In genomic region chr2:35626181-35626727, GRCm38 (mm10) we compare ENCODE assay signal across 14 mouse cellular contexts.
DNase-seq lines count a peak whose midpoint lies in the region; ATAC-seq and TF ChIP-seq lines count a peak whose summit lies in the region.
"Had no signal": no experiment of that assay in that cellular context is flagged by ENCODE, and none has a peak within 500 bp of the region (broad histone marks: within the 10 kb centered on the region; RNA-seq: fewer than 3 reads in every experiment).

No protein-coding gene starts in this region.

- H3K9me3 ChIP-seq in embryonic facial prominence, embryonic 11.5 days (replicated peaks; ENCODE audit: control insufficient read depth, low read length), result no peaks in the 10 kb centered on the region
- H3K9me3 ChIP-seq in embryonic facial prominence, embryonic 10.5 days, result no peaks in the 10 kb centered on the region
- H3K9me3 ChIP-seq in heart, embryonic 15.5 days (replicated peaks), result no peaks in the 10 kb centered on the region
- H3K9me3 ChIP-seq in neural tube, embryonic 12.5 days, result no peaks in the 10 kb centered on the region
- no peaks in the 10 kb centered on the region for H3K9me3 ChIP-seq in neural tube, embryonic 15.5 days (replicated peaks)
- no peaks in the 10 kb centered on the region for H3K9me3 ChIP-seq in limb, embryonic 14.5 days (ENCODE audit: control insufficient read depth, low read length)
- H3K9me3 ChIP-seq: lung, embryonic 15.5 days had no signal

- no peaks in the 10 kb centered on the region for H3K27me3 ChIP-seq in embryonic facial prominence, embryonic 11.5 days (ENCODE audit: control insufficient read depth, insufficient read depth, low read length)
- no peaks in the 10 kb centered on the region; the same call in 1 of the 2 replicates for H3K27me3 ChIP-seq in embryonic facial prominence, embryonic 10.5 days (replicated peaks; ENCODE audit: low read depth, poor library complexity, severe bottlenecking)
- H3K27me3 ChIP-seq in heart, embryonic 15.5 days, result no peaks in the 10 kb centered on the region
- no peaks in the 10 kb centered on the region for H3K27me3 ChIP-seq in neural tube, embryonic 12.5 days (replicated peaks)
- H3K27me3 ChIP-seq in neural tube, embryonic 15.5 days (replicated peaks), result no peaks in the 10 kb centered on the region
- no peaks in the 10 kb centered on the region for H3K27me3 ChIP-seq in limb, embryonic 14.5 days (ENCODE audit: control insufficient read depth, insufficient read depth, low read length)
- H3K27me3 ChIP-seq: lung, embryonic 15.5 days had no signal

- no peak overlapping the region for H3K4me2 ChIP-seq in embryonic facial prominence, embryonic 11.5 days (ENCODE audit: low read depth, low read length)
- 0 out of 2 replicates have a peak overlapping the region, but pooled peaks have one; percentile 50 for H3K4me2 ChIP-seq in heart, embryonic 15.5 days
- no peak overlapping the region for H3K4me2 ChIP-seq in neural tube, embryonic 12.5 days (replicated peaks)
- H3K4me2 ChIP-seq in neural tube, embryonic 15.5 days, result no peak overlapping the region
- no peak overlapping the region for H3K4me2 ChIP-seq in limb, embryonic 14.5 days (replicated peaks; ENCODE audit: low read depth, low read length, severe bottlenecking)
- H3K4me2 ChIP-seq: hindbrain, embryonic 14.5 days; lung, embryonic 15.5 days had no signal

- intact Hi-C loops in left cerebral cortex, adult 2 months (cut with DNase I), result no loop called here

- no peak for ATAC-seq in embryonic facial prominence, embryonic 11.5 days (replicated peaks; ENCODE audit: insufficient number of reproducible peaks, low FRiP score, low TSS enrichment, low read depth)
- no peak for ATAC-seq in heart, embryonic 15.5 days (replicated peaks; ENCODE audit: insufficient number of reproducible peaks, insufficient read depth, low FRiP score, low read depth)
- no peak for ATAC-seq in neural tube, embryonic 12.5 days (ENCODE audit: low FRiP score, low read depth)
- ATAC-seq in neural tube, embryonic 15.5 days (ENCODE audit: low FRiP score), result no peak
- no peak for ATAC-seq in limb, embryonic 14.5 days (ENCODE audit: low FRiP score, low read depth)

- H3K9ac ChIP-seq in embryonic facial prominence, embryonic 11.5 days (replicated peaks; ENCODE audit: low read length), result no peak overlapping the region
- no peak overlapping the region for H3K9ac ChIP-seq in heart, embryonic 15.5 days
- no peak overlapping the region for H3K9ac ChIP-seq in neural tube, embryonic 12.5 days
- H3K9ac ChIP-seq in neural tube, embryonic 15.5 days (replicated peaks), result no peak overlapping the region
- H3K9ac ChIP-seq in limb, embryonic 14.5 days (ENCODE audit: low read depth, low read length, severe bottlenecking), result 0 out of 2 replicates have a peak overlapping the region, but pooled peaks have one; percentile 3
- H3K9ac ChIP-seq: hindbrain, embryonic 14.5 days; lung, embryonic 15.5 days had no signal

- 0 out of 2 replicates have a peak overlapping the region, but pooled peaks have one; percentile 22 for H3K27ac ChIP-seq in embryonic facial prominence, embryonic 11.5 days (replicated peaks; ENCODE audit: low read depth, low read length)
- no peak overlapping the region for H3K27ac ChIP-seq in embryonic facial prominence, embryonic 10.5 days (replicated peaks)
- peak overlapping the region; percentile 80 for H3K27ac ChIP-seq in heart, embryonic 15.5 days
- 0 out of 2 replicates have a peak overlapping the region, but pooled peaks have one; percentile 4 for H3K27ac ChIP-seq in neural tube, embryonic 12.5 days
- H3K27ac ChIP-seq in neural tube, embryonic 15.5 days (replicated peaks), result no peak overlapping the region
- H3K27ac ChIP-seq in limb, embryonic 14.5 days (replicated peaks; ENCODE audit: low read depth, low read length), result no peak overlapping the region
- no peak overlapping the region for H3K27ac ChIP-seq in left cerebral cortex, adult 2 months

- H3K36me3 ChIP-seq in embryonic facial prominence, embryonic 11.5 days (replicated peaks; ENCODE audit: control insufficient read depth, insufficient read depth, low read depth, low read length), result no peaks in the 10 kb centered on the region
- H3K36me3 ChIP-seq in embryonic facial prominence, embryonic 10.5 days (replicated peaks), result peaks cover 42% of the 10 kb centered on the region
- H3K36me3 ChIP-seq in heart, embryonic 15.5 days, result no peaks in the 10 kb centered on the region
- H3K36me3 ChIP-seq in neural tube, embryonic 12.5 days, result no peaks in the 10 kb centered on the region
- H3K36me3 ChIP-seq in neural tube, embryonic 15.5 days, result no peaks in the 10 kb centered on the region
- peaks cover 9% of the 10 kb centered on the region; the same call in 1 of the 2 replicates for H3K36me3 ChIP-seq in limb, embryonic 14.5 days (ENCODE audit: control insufficient read depth, insufficient read depth, low read length)
- H3K36me3 ChIP-seq: lung, embryonic 15.5 days had no signal

- DNase-seq in embryonic facial prominence, embryonic 11.5 days (ENCODE audit: low spot score), result no peak
- DNase-seq in embryonic facial prominence, embryonic 10.5 days (ENCODE audit: low spot score), result no peak
- no peak for DNase-seq in heart, adult 9 months (ENCODE audit: low spot score in 2 of 2)
- DNase-seq in limb, embryonic 14.5 days (ENCODE audit: low spot score), result no peak
- DNase-seq in left cerebral cortex, adult 2 months (ENCODE audit: extremely low spot score in 1 of 2, low spot score in 2 of 2), result no peak
- DNase-seq: adrenal gland, postnatal 10 days; liver; thymus, postnatal 14 days had no signal

- peaks cover 18% of the 10 kb centered on the region for H3K4me1 ChIP-seq in embryonic facial prominence, embryonic 11.5 days (ENCODE audit: control insufficient read depth, insufficient read depth, low read length)
- peaks cover 78% of the 10 kb centered on the region for H3K4me1 ChIP-seq in embryonic facial prominence, embryonic 10.5 days
- peaks cover 80% of the 10 kb centered on the region for H3K4me1 ChIP-seq in heart, embryonic 15.5 days (replicated peaks)
- H3K4me1 ChIP-seq in neural tube, embryonic 12.5 days, result peaks cover 50% of the 10 kb centered on the region
- H3K4me1 ChIP-seq in neural tube, embryonic 15.5 days, result peaks cover 50% of the 10 kb centered on the region
- H3K4me1 ChIP-seq in limb, embryonic 14.5 days (ENCODE audit: control insufficient read depth, insufficient read depth, low read length), result peaks cover 59% of the 10 kb centered on the region

- H3K4me3 ChIP-seq in embryonic facial prominence, embryonic 11.5 days (ENCODE audit: low read depth, low read length), result no peak overlapping the region
- H3K4me3 ChIP-seq in embryonic facial prominence, embryonic 10.5 days, result no peak overlapping the region
- no peak overlapping the region for H3K4me3 ChIP-seq in heart, embryonic 15.5 days
- no peak overlapping the region for H3K4me3 ChIP-seq in neural tube, embryonic 12.5 days
- H3K4me3 ChIP-seq in neural tube, embryonic 15.5 days (replicated peaks), result no peak overlapping the region
- H3K4me3 ChIP-seq in limb, embryonic 14.5 days (replicated peaks; ENCODE audit: low read length), result no peak overlapping the region
- no peak overlapping the region for H3K4me3 ChIP-seq in left cerebral cortex, adult 2 months
- H3K4me3 ChIP-seq: erythroblast, embryonic 14.5 days; lung, embryonic 15.5 days had no signal

- WGBS in embryonic facial prominence, embryonic 11.5 days, result 70% methylated on average over 9 of the region's 9 CpGs
- 72% methylated on average over 9 of the region's 9 CpGs for WGBS in embryonic facial prominence, embryonic 10.5 days
- 46% methylated on average over 9 of the region's 9 CpGs for whole genome bisulfite sequencing in heart, embryonic 15.5 days
- WGBS in neural tube, embryonic 12.5 days, result 82% methylated on average over 9 of the region's 9 CpGs
- WGBS in neural tube, embryonic 15.5 days, result 88% methylated on average over 9 of the region's 9 CpGs
- WGBS in limb, embryonic 14.5 days, result 69% methylated on average over 9 of the region's 9 CpGs

- TF ChIP-seq CTCF in left cerebral cortex, adult 2 months (IDR thresholded peaks at IDR 0.05), result no peak

- TF ChIP-seq POLR2A in limb, embryonic 14.5 days (IDR thresholded peaks at IDR 0.05; ENCODE audit: borderline replicate concordance, extremely low read depth, insufficient read depth, insufficient read length), result no peak

Comparison
In these comparisons a context has a peak if more than half of its experiments do, and no peak if none do; other contexts are left out.
1. H3K27ac ChIP-seq: peak in embryonic facial prominence, embryonic 11.5 days (single experiment), heart, embryonic 15.5 days (single experiment) and neural tube, embryonic 12.5 days (single experiment); none in embryonic facial prominence, embryonic 10.5 days (single experiment), neural tube, embryonic 15.5 days (single experiment), limb, embryonic 14.5 days (single experiment) and left cerebral cortex, adult 2 months (single experiment).